Mouse (Mus musculus) T-helper 17 cell (primary cell): Measurements from ENCODE around the gene Sox10.

ENCODE experiments used
- in situ Hi-C, 2 experiments: fragments of 300-600 bp; cut with MboI, MseI; formaldehyde crosslinking; loops; 1 replicate in 1 of 2; 2 replicates in 1 of 2; pipeline ENCODE4 v1.15.1; 2025; ENCODE audit warnings: high pct_unique_total_duplicates in 2 of 2

The Sox10 gene

DNA sequence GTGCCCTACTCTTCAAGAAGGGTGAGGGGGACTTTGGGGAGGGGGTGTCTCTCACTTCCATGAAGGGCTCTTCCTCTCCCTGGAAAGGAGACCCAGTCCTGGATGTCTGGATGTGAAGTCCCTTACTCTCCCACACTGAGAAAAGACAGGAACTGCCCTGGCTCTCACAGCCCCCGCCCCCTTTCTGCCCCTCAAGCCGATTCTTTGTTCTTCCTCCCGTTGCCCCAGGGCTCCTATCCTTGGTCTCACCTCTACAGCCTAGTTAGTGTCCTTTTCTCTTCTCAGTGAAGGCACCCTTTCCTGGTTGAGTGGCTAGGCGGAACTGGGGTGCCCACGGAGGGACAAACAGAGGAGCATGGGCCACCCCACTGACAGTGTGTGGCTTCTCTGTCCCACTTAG, at the start of gene Sox10:
Sox10 (minus strand) TSS at position 101 of the 400 bp plus-strand sequence.
- in situ Hi-C loops = no loop called here

DNA sequence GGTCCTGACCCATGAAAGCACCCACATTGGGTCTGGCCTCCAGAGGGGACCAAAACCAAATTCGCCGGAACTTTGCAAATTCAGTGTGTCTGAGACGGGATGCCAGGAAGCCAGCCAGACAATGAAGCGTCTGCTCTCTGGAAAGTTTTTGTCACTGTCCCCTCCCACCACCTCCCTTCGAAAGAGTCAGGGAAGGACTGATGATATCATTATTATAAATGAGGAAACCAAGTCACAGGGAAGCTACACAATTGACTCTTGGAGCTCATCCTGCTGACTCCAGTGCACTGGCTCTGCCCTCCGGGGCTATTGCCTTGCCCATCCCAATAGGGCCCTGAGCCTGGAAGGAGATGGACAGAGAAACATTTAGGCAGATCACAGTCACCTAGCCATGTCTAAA, 48.6 kb upstream of the Sox10 start:
- in situ Hi-C loops = no loop called here

DNA sequence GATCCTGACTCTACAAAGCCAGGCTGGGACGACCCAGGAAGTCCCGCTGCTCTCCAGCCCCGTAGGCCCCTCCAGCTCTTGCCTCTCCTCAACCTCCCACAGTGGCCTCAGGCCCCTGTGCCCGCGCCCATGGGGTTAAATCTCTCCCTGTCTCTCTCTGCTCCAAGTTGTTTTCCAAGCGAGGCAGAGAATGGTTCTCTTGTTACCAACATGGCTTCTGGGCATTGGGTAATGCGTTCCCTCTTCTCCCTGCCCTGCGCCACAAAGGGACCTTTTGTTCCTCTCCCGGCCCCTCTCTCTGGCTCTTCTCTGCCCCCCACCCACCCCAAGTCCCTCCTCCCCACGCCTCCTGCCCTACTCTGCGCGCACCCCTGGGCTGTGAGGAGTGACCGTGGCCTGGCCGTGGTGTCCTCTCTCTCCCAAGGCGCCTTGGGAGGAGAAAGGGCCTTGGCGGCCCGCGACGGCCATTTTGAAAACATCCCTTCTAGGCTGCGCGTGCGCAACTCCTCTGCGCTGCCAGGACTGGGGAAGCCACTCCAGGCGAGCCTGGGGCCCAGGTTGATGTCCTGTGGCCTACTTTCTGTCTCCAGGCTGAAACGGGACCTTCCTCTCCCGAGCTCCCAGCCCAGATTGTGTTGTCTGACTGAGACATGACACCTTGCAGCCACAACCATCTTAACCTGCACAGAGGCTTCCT, 47.9 kb upstream of the Sox10 start:
- in situ Hi-C loops = no loop called here

GRCm38 (mm10) chr15:79210357-79210756, 45.3 kb upstream of the Sox10 start:
- in situ Hi-C loops = no loop called here

- in situ Hi-C loops = no loop called here
These were observed 43.9 kb upstream of the Sox10 start for GRCm38 (mm10) chr15:79208758-79209439.

DNA sequence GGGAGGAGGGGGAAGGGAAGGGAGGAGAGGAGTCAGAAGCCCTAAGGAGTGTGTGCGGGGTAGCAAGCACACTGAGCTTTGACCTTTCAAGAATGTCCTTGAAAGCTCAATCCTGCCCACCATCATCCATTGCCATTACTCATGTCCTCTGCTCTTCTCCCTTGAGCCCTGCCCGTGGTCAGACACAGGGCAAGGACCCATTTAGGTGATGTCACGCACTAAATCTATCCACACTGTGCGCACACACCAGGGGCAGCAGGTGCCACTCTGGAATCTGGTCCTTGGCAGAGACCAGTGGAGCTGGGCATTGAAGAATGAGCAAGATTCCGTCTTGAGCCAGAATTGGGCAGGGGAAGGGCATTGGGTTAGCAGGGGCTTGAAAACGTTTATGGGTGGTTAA, 43.2 kb upstream of the Sox10 start:
- in situ Hi-C loops = no loop called here

DNA sequence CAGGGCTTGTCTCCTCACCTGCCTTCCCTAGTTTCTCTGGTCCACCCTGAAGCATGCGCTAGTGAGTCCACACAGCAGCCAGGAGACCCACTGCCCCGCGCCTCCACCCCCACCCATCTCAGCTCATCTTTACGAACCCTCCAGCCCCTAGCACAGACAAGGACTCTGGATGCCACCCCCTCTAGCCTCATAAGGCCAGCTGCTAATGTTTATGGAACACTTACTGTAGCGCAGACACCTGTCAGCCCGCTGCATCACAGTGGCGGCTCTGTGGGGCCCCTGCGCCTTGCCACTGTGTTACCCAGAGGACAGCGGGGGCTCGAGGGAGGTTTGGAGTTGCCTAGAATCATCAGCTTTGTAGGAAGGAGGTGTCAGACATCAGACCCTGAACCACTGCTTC, 37.5 kb upstream of the Sox10 start:
- in situ Hi-C loops = no loop called here

DNA sequence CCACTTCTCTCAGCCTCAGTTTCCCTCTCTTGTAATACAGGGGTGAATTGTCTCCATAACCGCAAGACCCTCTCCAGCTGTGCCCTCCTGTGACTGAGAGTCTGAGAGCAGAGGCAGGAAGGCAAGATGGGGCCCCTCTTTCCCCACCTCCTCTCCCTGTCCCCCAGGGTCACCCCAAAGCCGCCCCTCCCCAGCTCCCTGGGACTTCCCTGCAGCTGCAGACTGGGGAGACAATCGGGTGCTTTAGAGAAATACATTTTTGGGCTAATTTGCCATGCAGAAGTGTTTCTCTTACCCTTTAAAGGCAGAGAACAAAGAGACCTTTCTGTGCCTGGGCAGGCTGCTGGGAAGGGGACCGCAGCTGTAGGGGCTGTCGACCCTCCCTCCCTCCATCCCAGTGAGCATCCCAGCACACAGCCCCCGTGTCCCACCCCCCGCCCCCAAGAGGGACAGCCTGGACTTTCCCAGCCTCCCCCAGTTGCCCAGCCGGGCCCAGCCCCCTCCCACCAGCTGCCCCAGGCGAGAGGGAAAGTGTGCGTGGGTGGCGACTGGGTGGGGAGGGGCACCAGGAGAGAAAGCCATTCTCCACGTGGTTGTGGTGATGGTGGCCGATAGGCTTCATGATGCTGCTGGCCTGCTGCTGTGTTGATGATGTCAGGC, 36.6 kb upstream of the Sox10 start:
- in situ Hi-C loops = no loop called here

GRCm38 (mm10) chr15:79199390-79199976, 34.4 kb upstream of the Sox10 start:
- in situ Hi-C loops = loop anchor here in 1 of 2 experiments (5.0 kb wide), 1 partner anchor 98 kb away; no protein-coding TSS in a partner anchor

DNA sequence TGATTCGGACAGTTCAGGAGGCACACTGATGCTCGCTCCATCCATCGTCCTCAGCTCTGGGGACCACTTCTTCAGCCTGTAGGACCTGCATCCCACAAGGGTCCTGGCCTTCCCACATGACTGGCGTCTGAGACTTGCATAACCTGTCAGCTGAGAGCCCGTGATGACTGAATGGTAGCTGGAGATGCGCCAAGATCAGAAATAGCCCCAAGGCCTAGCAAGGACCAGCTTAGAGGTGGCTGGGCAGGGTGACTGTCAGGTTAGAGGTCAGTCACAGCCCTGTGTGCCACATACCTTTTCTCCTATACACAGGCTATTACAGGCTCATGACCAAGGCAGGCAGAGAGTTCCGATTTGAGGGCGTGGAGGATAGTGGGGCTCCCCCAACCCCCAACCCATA, 30.5 kb upstream of the Sox10 start:
- in situ Hi-C loops = loop anchor here in 1 of 2 experiments (5.0 kb wide), 1 partner anchor 102 kb away; no protein-coding TSS in a partner anchor

- in situ Hi-C loops = loop anchor here in 1 of 2 experiments (5.0 kb wide), 1 partner anchor 102 kb away; no protein-coding TSS in a partner anchor
These were observed 29.9 kb upstream of the Sox10 start for GRCm38 (mm10) chr15:79194946-79195345.

DNA sequence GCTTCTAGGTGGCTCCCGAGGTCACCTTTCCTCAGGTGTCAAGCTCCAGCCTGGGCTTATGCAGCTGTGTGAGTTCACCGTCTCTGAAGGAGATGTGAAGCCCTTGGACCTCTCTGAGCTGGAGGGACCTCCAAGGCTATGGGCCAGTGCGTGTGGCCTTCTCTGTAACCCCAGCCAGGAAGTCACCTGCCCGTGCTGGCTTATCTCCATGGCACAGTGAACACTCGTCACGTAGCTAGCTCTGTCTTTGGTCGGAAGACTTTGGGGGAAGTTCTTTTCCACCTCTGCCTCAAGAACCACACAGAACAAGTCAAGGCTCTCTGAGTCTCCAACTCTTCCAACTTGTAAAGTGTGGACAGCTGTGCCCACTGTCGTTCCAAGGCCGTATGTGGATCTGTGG, 29.0 kb upstream of the Sox10 start:
- in situ Hi-C loops = no loop called here

- in situ Hi-C loops = no loop called here
These were observed 28.1 kb upstream of the Sox10 start for GRCm38 (mm10) chr15:79192885-79193845.

DNA sequence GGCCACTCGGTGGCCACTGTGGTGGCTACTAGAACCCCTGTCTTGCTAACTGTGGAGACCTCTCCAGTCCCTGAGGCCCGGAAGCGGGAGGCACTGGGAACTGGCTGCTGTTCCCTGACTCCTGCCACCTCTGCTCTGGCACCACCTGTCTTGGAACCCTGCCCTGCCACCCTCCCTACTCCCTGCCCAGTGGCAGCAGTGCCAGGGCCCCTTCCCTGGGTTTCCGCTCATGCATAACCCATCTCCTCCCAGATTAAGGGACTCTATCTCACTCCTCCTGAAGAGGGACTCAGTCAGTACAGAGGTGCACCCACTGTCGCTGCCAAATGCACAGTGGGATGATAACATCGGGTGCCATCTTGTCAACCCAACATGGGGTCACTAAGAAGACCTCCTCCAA, 27.4 kb upstream of the Sox10 start:
- in situ Hi-C loops = no loop called here

GRCm38 (mm10) chr15:79191426-79191825, 26.4 kb upstream of the Sox10 start:
- in situ Hi-C loops = no loop called here

DNA sequence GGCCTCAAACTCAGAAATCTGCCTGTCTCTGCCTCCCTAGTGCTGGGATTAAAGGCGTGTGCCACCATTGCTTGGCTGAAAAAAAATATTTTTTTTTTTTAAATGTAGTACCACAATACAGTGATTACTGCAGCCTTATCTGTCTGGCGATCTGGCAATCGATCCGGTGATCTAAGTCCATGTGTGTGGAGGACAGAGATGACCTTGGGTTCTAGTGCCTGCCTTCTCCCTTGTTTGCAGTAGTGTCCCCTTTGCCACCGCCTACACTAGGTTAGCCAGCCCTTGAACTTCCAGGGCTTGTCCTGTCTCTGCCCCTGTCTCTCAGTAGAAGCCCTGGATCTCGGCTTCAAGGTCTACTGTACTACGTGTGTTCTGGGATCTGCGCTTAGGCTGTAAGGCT, 22.8 kb upstream of the Sox10 start:
- in situ Hi-C loops = no loop called here

GRCm38 (mm10) chr15:79185213-79185612, 20.2 kb upstream of the Sox10 start:
- in situ Hi-C loops = no loop called here

DNA sequence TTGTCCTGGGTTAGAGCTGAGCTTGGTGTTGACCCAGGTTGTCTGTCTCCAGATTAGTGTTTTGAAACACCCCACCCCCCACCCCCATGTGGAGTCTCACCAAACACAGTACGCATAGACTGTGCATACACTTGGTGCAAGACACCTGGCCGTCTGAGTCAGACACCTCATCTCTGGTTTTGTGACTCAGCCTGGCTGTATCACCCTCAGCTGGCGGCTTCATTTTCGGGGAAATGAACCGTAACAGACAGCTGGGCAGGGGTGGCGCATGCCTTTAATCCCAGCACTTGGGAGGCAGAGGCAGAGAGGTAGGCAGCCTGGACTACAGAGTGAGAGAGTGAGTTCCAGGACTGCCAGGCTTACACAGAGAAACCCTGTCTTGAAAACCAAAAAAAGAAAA, 11.9 kb upstream of the Sox10 start:
- in situ Hi-C loops = no loop called here

GRCm38 (mm10) chr15:79166712-79167111, 1.7 kb upstream of the Sox10 start:
- in situ Hi-C loops = no loop called here

- in situ Hi-C loops = no loop called here
These were observed 789 bp downstream of the Sox10 start for GRCm38 (mm10) chr15:79164251-79164650.

DNA sequence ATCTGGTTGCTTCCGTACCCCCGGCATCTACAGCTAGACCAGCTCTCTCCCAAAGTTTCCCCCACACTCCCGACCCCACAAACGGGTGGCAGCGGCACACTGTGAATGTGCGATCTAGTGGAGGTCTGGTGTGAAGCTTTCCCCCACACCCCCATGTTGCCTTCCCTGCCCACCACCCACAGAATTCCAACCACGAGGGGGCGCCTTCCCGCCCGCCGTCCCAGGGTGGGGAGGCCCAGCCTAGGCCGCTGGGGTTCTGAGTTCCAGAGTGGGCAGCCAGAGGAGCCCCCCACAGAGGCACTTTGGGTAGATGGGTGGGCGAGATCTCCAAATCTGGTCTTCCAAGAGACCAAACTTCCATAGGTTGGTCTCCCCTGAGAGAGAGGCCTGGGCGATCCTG, 2.2 kb downstream of the Sox10 start:
- in situ Hi-C loops = no loop called here
